In the genomic region with DNA sequence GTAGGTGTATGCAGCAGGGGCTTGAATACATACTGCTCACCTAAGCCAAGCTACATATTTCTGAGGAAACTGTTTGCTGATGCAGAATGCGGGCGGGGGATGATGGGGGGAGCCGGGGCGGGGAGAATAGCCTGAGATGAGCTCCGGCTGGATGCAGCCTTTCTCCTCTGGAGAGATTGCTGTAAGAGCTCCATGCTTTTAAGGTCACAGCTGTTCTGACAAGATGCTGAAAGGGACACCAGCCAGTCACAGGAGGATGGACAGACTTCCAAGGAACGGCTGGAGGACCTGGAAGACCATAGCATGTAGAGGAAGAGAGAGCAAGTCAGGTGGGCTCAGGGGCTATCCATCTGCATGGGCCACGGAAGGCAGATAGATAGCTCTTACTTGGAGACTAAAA, we compare ENCODE assay signal across 15 mouse cellular contexts. TPM values are rescaled to one million over a fixed set of nuclear protein-coding genes. Genes with fewer than 3 reads are reported as not detected.
DNase-seq lines count a peak whose midpoint lies in the region; ATAC-seq and TF ChIP-seq lines count a peak whose summit lies in the region.
"Had no signal": no experiment of that assay in that cellular context is flagged by ENCODE, and none has a peak within 500 bp of the region (broad histone marks: within the 10 kb centered on the region; RNA-seq: fewer than 3 reads in every experiment).

No protein-coding gene starts in this region.

- DNase-seq in embryonic facial prominence, embryonic 14.5 days (ENCODE audit: low spot score) = no peak
- no peak for DNase-seq in embryonic facial prominence, embryonic 10.5 days (ENCODE audit: low spot score)
- DNase-seq in kidney, adult 9 months = no peak
- DNase-seq in embryo, embryonic 11 days = no peak
- no peak for DNase-seq in cerebellum, adult 9-10 months
- DNase-seq: adrenal gland, postnatal 25 days; gastrocnemius, postnatal 10 days; liver; right cerebral cortex, postnatal 4 days had no signal

- H3K4me2 ChIP-seq in embryonic facial prominence, embryonic 14.5 days (ENCODE audit: low read depth, low read length) = no peak overlapping the region
- no peak overlapping the region for H3K4me2 ChIP-seq in kidney, embryonic 16.5 days (replicated peaks; ENCODE audit: low read depth, low read length)
- no peak overlapping the region for H3K4me2 ChIP-seq in heart, embryonic 12.5 days
- H3K4me2 ChIP-seq in intestine, postnatal 0 days (replicated peaks; ENCODE audit: low read depth) = no peak overlapping the region
- H3K4me2 ChIP-seq: midbrain, embryonic 11.5 days had no signal

- H3K36me3 ChIP-seq in embryonic facial prominence, embryonic 14.5 days (ENCODE audit: control insufficient read depth, insufficient read depth, low read length) = no peaks in the 10 kb centered on the region
- H3K36me3 ChIP-seq in embryonic facial prominence, embryonic 10.5 days (replicated peaks) = no peaks in the 10 kb centered on the region
- H3K36me3 ChIP-seq in kidney, embryonic 16.5 days (ENCODE audit: insufficient read depth, low read length) = no peaks in the 10 kb centered on the region
- H3K36me3 ChIP-seq in heart, embryonic 12.5 days = no peaks in the 10 kb centered on the region
- no peaks in the 10 kb centered on the region for H3K36me3 ChIP-seq in intestine, postnatal 0 days (ENCODE audit: control insufficient read depth, insufficient read depth)

- no peak overlapping the region for H3K27ac ChIP-seq in embryonic facial prominence, embryonic 14.5 days (replicated peaks; ENCODE audit: low read depth, low read length)
- H3K27ac ChIP-seq in embryonic facial prominence, embryonic 10.5 days (replicated peaks) = no peak overlapping the region
- H3K27ac ChIP-seq in kidney, embryonic 16.5 days (ENCODE audit: low read length) = peak overlapping the region; percentile 74
- 0 out of 2 replicates have a peak overlapping the region, but pooled peaks have one; percentile 3 for H3K27ac ChIP-seq in heart, embryonic 12.5 days (ENCODE audit: poor library complexity, severe bottlenecking)
- peak overlapping the region; percentile 17; the same call in 1 of the 2 replicates for H3K27ac ChIP-seq in intestine, postnatal 0 days (ENCODE audit: low read depth, low read length)

- no peak for ATAC-seq in embryonic facial prominence, embryonic 14.5 days (ENCODE audit: low read depth)
- no peak for ATAC-seq in kidney, embryonic 16.5 days (ENCODE audit: low FRiP score, low TSS enrichment)
- no peak for ATAC-seq in heart, embryonic 12.5 days (ENCODE audit: insufficient number of reproducible peaks, low FRiP score)
- no peak for ATAC-seq in intestine, postnatal 0 days
- ATAC-seq: forebrain, embryonic 16.5 days had no signal

- H3K27me3 ChIP-seq in embryonic facial prominence, embryonic 14.5 days (replicated peaks; ENCODE audit: control insufficient read depth, insufficient read depth, low read length) = no peaks in the 10 kb centered on the region
- H3K27me3 ChIP-seq in embryonic facial prominence, embryonic 10.5 days (replicated peaks; ENCODE audit: low read depth, poor library complexity, severe bottlenecking) = no peaks in the 10 kb centered on the region
- no peaks in the 10 kb centered on the region for H3K27me3 ChIP-seq in kidney, embryonic 16.5 days (ENCODE audit: insufficient read depth, low read length)
- no peaks in the 10 kb centered on the region for H3K27me3 ChIP-seq in heart, embryonic 12.5 days (replicated peaks)
- H3K27me3 ChIP-seq in intestine, postnatal 0 days (replicated peaks; ENCODE audit: control insufficient read depth, insufficient read depth, low read length) = no peaks in the 10 kb centered on the region

- peaks cover 3% of the 10 kb centered on the region; the same call in 1 of the 2 replicates for H3K4me1 ChIP-seq in embryonic facial prominence, embryonic 14.5 days (ENCODE audit: control insufficient read depth, insufficient read depth, low read length)
- H3K4me1 ChIP-seq in embryonic facial prominence, embryonic 10.5 days = peaks cover 15% of the 10 kb centered on the region
- H3K4me1 ChIP-seq in kidney, embryonic 16.5 days (ENCODE audit: insufficient read depth, low read length) = peaks cover 27% of the 10 kb centered on the region
- H3K4me1 ChIP-seq in heart, embryonic 12.5 days (replicated peaks) = peaks cover 26% of the 10 kb centered on the region
- H3K4me1 ChIP-seq in intestine, postnatal 0 days (replicated peaks; ENCODE audit: control insufficient read depth, insufficient read depth, low read length) = no peaks in the 10 kb centered on the region

- H3K9me3 ChIP-seq in embryonic facial prominence, embryonic 14.5 days (ENCODE audit: control insufficient read depth, low read length) = no peaks in the 10 kb centered on the region
- H3K9me3 ChIP-seq in embryonic facial prominence, embryonic 10.5 days = no peaks in the 10 kb centered on the region
- H3K9me3 ChIP-seq in kidney, embryonic 16.5 days (ENCODE audit: low read length) = no peaks in the 10 kb centered on the region
- no peaks in the 10 kb centered on the region for H3K9me3 ChIP-seq in heart, embryonic 12.5 days (replicated peaks)
- H3K9me3 ChIP-seq in intestine, postnatal 0 days (ENCODE audit: control insufficient read depth) = no peaks in the 10 kb centered on the region

- H3K9ac ChIP-seq in embryonic facial prominence, embryonic 14.5 days (ENCODE audit: low read depth, low read length) = 0 out of 2 replicates have a peak overlapping the region, but pooled peaks have one; percentile 34
- H3K9ac ChIP-seq in kidney, embryonic 16.5 days (replicated peaks; ENCODE audit: low read length) = no peak overlapping the region
- H3K9ac ChIP-seq in heart, embryonic 12.5 days = no peak overlapping the region
- H3K9ac ChIP-seq in intestine, postnatal 0 days (ENCODE audit: low read depth, low read length) = no peak overlapping the region

- no peak overlapping the region for H3K4me3 ChIP-seq in embryonic facial prominence, embryonic 14.5 days (ENCODE audit: low read depth, low read length)
- H3K4me3 ChIP-seq in embryonic facial prominence, embryonic 10.5 days = no peak overlapping the region
- no peak overlapping the region for H3K4me3 ChIP-seq in kidney, embryonic 16.5 days (ENCODE audit: low read length)
- no peak overlapping the region for H3K4me3 ChIP-seq in heart, embryonic 12.5 days
- H3K4me3 ChIP-seq in intestine, postnatal 0 days (ENCODE audit: low read depth, low read length) = no peak overlapping the region
- H3K4me3 ChIP-seq: erythroblast, embryonic 14.5 days had no signal

- WGBS in embryonic facial prominence, embryonic 14.5 days = 67% methylated on average over 7 of the region's 7 CpGs
- 88% methylated on average over 7 of the region's 7 CpGs for WGBS in embryonic facial prominence, embryonic 10.5 days
- WGBS in kidney, embryonic 16.5 days = 57% methylated on average over 7 of the region's 7 CpGs
- 74% methylated on average over 7 of the region's 7 CpGs for WGBS in heart, embryonic 12.5 days
- 59% methylated on average over 7 of the region's 7 CpGs for WGBS in intestine, postnatal 0 days

- no peak for TF ChIP-seq CTCF in intestine, postnatal 0 days (IDR thresholded peaks at IDR 0.05; ENCODE audit: low read depth)

RNA-seq across cellular contexts. Expression of a gene that starts 51.9 kb away (rescaled TPM):
- 18.8 and 19.9 TPM in 2 replicates for polyA plus RNA-seq in embryonic facial prominence, embryonic 14.5 days (2014; fragmentation: Nextera tagmentation; extraction: Ambion mirVana)
- polyA plus RNA-seq in embryonic facial prominence, embryonic 10.5 days (2016; fragmentation: Nextera tagmentation; extraction: Ambion mirVana) = 6.4 and 7.8 TPM in 2 replicates
- polyA plus RNA-seq in kidney, embryonic 16.5 days (2015; fragmentation: Nextera tagmentation; extraction: Ambion mirVana) = 41.6 and 48.3 TPM in 2 replicates
- 227 and 231 TPM in 2 replicates for polyA plus RNA-seq in heart, embryonic 12.5 days (2016; fragmentation: Nextera tagmentation; extraction: Ambion mirVana)
- 40.0 and 40.4 TPM in 2 replicates for polyA plus RNA-seq in intestine, postnatal 0 days (2015; fragmentation: Nextera tagmentation; extraction: Ambion mirVana)

Comparison
In these comparisons a context has a peak if more than half of its experiments do, and no peak if none do; other contexts are left out.
1. H3K27ac ChIP-seq: peak in kidney, embryonic 16.5 days (single experiment), heart, embryonic 12.5 days (single experiment) and intestine, postnatal 0 days (single experiment); none in embryonic facial prominence, embryonic 14.5 days (single experiment) and embryonic facial prominence, embryonic 10.5 days (single experiment).